Mouse (Mus musculus) thymus, postnatal 0 days (tissue): ENCODE results near the gene Mlst8. TPM values are rescaled to one million over a fixed set of nuclear protein-coding genes. Genes with fewer than 3 reads are reported as not detected.
A peak's percentile ranks its signal among the peaks of the same experiment; 100 is the strongest.
"Not testable (repeated sequence)": the region's sequence is repeated elsewhere in the genome, so short reads cannot be mapped to it uniquely, and the experiment has no call there.

Experiments
- DNase-seq: peaks from one replicate; pipeline ENCODE4 v3.0.0-alpha.2; 2015; ENCODE audit warnings: low spot score
- polyA plus RNA-seq: library from polyadenylated mRNA; unstranded; fragments of >200 nt; fragmentation: Nextera tagmentation; extraction: Ambion mirVana; gene quantifications from 2 replicates; pipeline ENCODE4 v1.2.1, GENCODE M21; 2015

The Mlst8 gene
- polyA plus RNA-seq, 1 experiment from 2014 or later, result 18.6 TPM

DNA sequence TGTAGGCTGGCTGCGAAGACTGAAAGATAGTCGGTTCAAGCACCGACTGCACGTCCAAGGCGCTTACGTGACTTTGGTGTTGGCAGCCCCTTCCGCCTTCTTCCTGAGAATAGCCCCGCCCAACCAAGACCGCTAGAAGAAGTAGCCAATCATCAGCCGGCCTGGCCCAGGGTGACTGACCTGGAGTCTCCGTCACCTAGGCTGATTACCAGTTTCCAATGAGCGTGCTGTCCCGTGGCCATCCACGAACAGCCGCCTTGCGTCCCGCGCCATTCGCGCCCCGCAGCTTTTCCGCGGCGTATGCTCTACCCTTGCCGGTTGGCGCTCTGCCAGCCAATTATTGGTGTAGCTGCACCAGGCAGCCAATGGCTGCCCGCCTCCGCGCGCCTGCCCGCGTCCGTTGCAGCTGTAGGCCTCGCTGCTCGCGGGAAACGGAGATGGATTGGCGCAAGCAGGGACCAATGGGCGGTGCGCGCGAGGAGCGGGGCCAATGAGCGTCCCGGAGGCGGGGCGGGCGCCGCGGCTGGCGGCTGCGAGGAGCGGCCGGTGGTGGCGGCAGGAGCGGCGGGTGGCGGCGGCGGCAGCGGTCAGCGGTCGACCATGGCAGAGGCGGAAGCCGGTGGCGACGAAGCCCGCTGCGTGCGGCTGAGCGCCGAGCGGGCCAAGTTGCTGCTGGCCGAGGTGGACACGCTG is 8.8 kb downstream of the Mlst8 start, which contains the start of the genes E4f1 and Pgp:
Gene E4f1, minus strand, starts transcription at position 404 of the 693 bp plus-strand sequence.
Gene Pgp, plus strand, starts transcription at position 483 of the 693 bp plus-strand sequence.
- DNase-seq, result peak; percentile 98

- DNase-seq, result no peak
These were observed 9.5 kb downstream of the Mlst8 start for GRCm38 (mm10) chr17:24469336-24469909.

DNA sequence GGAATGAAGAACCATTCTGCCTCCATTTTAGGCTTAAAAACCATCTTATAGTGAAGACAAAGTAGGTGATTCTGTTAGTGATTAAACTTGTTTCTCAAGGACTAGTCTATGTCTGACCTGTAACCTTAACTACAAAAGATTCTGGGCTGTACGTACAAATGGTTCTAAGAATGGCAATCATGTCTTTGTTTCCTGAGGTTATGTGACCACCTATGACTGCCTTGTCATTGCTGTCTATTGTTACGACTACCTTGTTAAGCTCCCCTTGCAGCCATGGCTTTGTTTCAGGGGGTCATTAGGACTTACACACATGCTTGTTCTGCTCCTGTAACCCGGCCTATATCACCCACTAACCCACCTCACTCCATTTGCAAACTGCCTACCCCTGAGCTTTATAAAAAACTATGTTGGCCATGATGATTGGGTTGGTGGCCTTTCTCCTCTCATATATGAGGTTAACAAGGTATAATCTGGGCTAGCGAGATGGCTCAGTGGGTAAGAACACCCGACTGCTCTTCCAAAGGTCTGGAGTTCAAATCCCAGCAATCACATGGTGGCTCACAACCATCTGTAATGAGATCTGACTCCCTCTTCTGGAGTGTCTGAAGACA is 10.1 kb downstream of the Mlst8 start:
- DNase-seq, result no peak

- no peak for DNase-seq
These were observed 15.3 kb downstream of the Mlst8 start for GRCm38 (mm10) chr17:24463374-24464133.

DNA sequence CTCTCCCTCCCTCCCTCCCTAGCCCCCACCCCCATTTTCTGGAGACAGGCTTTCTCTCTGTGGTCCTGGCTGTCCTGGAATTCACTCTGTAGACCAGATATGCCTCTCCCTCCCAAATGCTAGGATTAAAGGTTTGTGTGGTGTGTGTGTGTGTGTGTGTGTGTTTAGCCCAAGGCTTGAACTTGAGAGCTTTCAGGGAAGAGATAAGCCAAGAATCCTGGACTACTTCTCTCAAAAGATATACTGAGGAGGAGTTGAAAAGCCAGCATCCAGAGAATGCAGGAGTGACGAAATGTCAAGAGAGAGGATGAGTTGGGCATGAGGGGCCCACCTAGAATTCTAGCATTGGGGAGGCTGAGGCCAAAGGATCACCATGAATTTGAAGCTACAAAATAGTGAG is 15.9 kb downstream of the Mlst8 start:
- DNase-seq, result no peak

DNA sequence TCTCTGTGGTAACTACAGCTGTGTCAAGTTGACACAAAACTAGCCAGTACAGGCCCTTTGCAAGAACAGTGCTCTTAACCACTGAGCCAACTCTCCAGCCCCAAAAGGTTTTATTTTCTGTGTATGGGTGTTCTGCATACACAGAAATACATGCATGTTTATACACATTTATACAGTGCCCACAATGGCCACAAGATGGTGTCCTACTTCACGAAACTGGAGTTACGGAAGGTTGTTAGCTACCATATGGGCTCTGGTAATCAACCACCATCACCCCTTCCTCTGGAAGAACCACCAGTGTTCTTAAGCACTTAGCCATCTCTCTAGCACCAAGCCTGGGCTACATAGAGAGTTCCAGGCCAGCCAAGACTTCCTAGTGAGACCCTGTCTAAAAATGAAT is 17.3 kb downstream of the Mlst8 start:
- DNase-seq, result peak; percentile 68

GRCm38 (mm10) chr17:24455523-24456206 is 23.2 kb downstream of the Mlst8 start:
- not testable (repeated sequence) for DNase-seq

- DNase-seq, result peak; percentile 99
These were observed 23.9 kb downstream of the Mlst8 start for GRCm38 (mm10) chr17:24454756-24455522.

- peak; percentile 33 for DNase-seq
These were observed 24.6 kb downstream of the Mlst8 start for GRCm38 (mm10) chr17:24454218-24454755.

DNA sequence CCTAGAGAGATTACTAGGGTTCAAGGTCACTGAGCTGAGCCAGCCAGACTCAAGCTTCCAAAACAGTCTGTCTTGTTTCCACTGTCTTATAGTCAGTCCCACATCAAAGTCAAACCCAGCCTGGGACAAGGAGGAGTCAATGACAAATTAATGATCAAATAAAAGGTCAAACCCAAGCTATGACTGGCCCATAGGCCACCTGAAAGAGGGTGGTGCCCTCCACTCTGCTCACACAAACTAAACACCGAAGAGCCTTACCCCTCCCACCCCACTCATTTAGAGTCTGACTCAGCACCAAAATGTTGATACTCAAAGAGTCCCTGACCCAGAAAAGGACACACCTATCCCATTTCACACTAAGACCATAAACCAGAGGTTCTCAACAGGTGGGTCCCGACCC is 25.5 kb downstream of the Mlst8 start:
- DNase-seq, result no peak

- no peak for DNase-seq
These were observed 27.7 kb downstream of the Mlst8 start for GRCm38 (mm10) chr17:24451220-24451619.

DNA sequence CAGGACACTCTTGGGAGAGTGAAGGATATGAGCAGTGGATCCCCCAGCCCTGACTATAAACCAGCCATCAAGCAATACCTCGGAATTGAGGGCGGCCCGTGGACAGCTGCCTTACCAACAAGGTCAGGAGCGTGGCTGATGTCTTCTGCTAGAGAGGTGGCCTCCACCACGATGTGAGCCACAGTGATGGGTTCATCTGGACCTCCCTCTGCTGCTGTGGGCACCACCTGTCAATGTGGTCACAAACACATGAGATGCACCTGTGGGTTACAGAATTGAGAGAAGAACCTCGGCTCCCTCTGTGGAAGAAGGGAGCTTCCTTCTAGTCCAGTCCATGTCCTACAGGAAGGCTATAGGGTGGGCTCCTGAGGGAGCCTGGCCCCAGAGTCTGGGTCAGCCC is 29.4 kb downstream of the Mlst8 start:
- DNase-seq, result no peak

DNA sequence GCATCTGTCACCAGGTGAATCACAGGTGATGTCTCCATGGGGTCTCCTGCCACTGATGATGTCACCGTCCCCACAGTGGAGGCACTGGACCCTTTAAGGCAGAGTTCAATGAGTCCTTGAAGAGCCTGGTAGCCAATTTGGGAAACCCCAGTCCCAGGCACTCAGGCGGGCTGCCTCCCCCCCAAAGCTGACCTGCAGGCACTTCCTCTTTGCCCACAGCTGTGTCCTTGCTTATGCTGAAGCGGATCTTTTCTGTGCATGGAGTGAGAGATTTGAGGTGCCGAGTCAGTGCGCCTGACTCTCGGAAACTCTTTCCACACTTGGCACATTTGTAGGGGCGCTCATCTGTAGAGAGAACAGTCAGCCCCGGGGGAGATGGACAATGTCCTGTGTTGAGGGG is 32.3 kb downstream of the Mlst8 start:
- DNase-seq, result no peak

- DNase-seq, result no peak
These were observed 35.5 kb downstream of the Mlst8 start for GRCm38 (mm10) chr17:24443409-24443808.

- no peak for DNase-seq
These were observed 36.2 kb downstream of the Mlst8 start, which contains the start of gene Dnase1l2 for GRCm38 (mm10) chr17:24442632-24443155. Gene Dnase1l2, minus strand, starts transcription at chr17:24443105.

DNA sequence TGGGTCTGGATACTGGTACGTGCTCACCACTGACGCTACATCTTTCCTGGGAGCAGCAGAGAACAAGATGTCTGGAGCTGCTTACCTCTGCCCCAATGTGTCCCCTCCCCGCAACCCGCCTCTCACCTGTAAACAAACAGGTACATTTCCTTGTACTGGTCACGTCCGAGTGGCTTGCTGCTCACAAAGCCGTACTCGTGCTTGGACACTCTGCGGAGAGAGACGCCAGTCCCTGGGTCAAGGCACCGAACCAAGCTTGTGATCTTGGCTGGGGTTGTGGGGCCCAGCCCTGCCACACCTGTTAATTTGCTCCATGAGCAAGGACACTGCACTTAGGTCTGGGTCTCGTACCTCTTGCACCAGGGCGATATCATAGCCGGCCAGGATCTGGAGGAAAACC is 36.8 kb downstream of the Mlst8 start:
- DNase-seq, result no peak

GRCm38 (mm10) chr17:24441148-24441547 is 37.7 kb downstream of the Mlst8 start:
- DNase-seq, result no peak

- no peak for DNase-seq
These were observed 38.5 kb downstream of the Mlst8 start for GRCm38 (mm10) chr17:24440377-24440776.

GRCm38 (mm10) chr17:24437016-24437415 is 41.9 kb downstream of the Mlst8 start:
- peak; percentile 65 for DNase-seq
